Mouse (Mus musculus) MEL (cell line): ENCODE data around the gene Klf1. TPM values are rescaled to one million over a fixed set of nuclear protein-coding genes. Genes with fewer than 3 reads are reported as not detected.

Experiments
- DNase-seq: peaks from one replicate; pipeline ENCODE4 v3.0.0; 2011; ENCODE audit warnings: low read depth, low spot score
- H3K27ac ChIP-seq: 2 replicates; pipeline ENCODE4 v1.5.1; 2012; ENCODE audit warnings: low read depth, mild to moderate bottlenecking, control low read depth, low read length, moderate library complexity; ENCODE audit not compliant: control insufficient read depth
- H3K27me3 ChIP-seq, 2 experiments: fragments of 150-350 bp in 1 of 2; sonication (generic) in 1 of 2; 2 replicates each; pipeline ENCODE4 v1.6.1; 2012; ENCODE audit warnings: low read length in 2 of 2, mild to moderate bottlenecking in 2 of 2, improper control_type of control experiment in 1 of 2, moderate library complexity in 1 of 2; ENCODE audit not compliant: insufficient read depth in 2 of 2, control insufficient read depth in 1 of 2
- H3K36me3 ChIP-seq, 2 experiments: 2 replicates each; pipeline ENCODE4 v1.6.1; 2012 to 2014; ENCODE audit warnings: low read length in 2 of 2, improper control_type of control experiment in 1 of 2, inconsistent platforms in 1 of 2, mild to moderate bottlenecking in 1 of 2; ENCODE audit not compliant: insufficient read depth in 2 of 2, control insufficient read depth in 1 of 2
- H3K4me1 ChIP-seq, 2 experiments: fragments of 150-350 bp in 1 of 2; sonication (generic) in 1 of 2; 2 replicates each; pipeline ENCODE4 v1.6.1; 2012; ENCODE audit warnings: low read length in 2 of 2, improper control_type of control experiment in 1 of 2, mild to moderate bottlenecking in 1 of 2; ENCODE audit not compliant: insufficient read depth in 2 of 2, control insufficient read depth in 1 of 2
- H3K4me3 ChIP-seq, 2 experiments: fragments of 150-350 bp in 1 of 2; sonication (generic) in 1 of 2; 2 replicates each; pipeline ENCODE4 v1.5.1; 2012; ENCODE audit warnings: low read depth in 2 of 2, low read length in 2 of 2, mild to moderate bottlenecking in 2 of 2, moderate library complexity in 2 of 2, control low read depth in 1 of 2, improper control_type of control experiment in 1 of 2; ENCODE audit not compliant: control insufficient read depth in 1 of 2, insufficient read depth in 1 of 2
- H3K79me2 ChIP-seq: 2 replicates; pipeline ENCODE4 v1.6.1; 2012; ENCODE audit warnings: mild to moderate bottlenecking, low read length, moderate library complexity; ENCODE audit not compliant: control insufficient read depth, poor library complexity, insufficient read depth
- H3K9ac ChIP-seq: 2 replicates; pipeline ENCODE4 v1.6.1; 2012; ENCODE audit warnings: low read depth, mild to moderate bottlenecking, control low read depth, low read length, moderate library complexity; ENCODE audit not compliant: control insufficient read depth, poor library complexity, severe bottlenecking
- H3K9me3 ChIP-seq: fragments of 150-350 bp; sonication (generic); replicated peaks from 2 replicates; pipeline ENCODE4 v1.6.1; 2012; ENCODE audit warnings: mild to moderate bottlenecking, low read length, improper control_type of control experiment, moderate library complexity; ENCODE audit not compliant: insufficient read depth
- ETS1 ChIP-seq: IDR thresholded peaks from 2 replicates; pipeline ENCODE4 v1.6.1; 2012; ENCODE audit warnings: low read depth, mild to moderate bottlenecking, inconsistent platforms, low read length, improper control_type of control experiment, moderate library complexity
- GABPA ChIP-seq: IDR thresholded peaks from 2 replicates; pipeline ENCODE4 v1.6.1; 2012; ENCODE audit warnings: low read depth, mild to moderate bottlenecking, inconsistent platforms, low read length, improper control_type of control experiment, moderate library complexity
- GATA1 ChIP-seq: IDR thresholded peaks from 2 replicates; pipeline ENCODE4 v1.6.1; 2011; ENCODE audit warnings: low read depth, low read length, improper control_type of control experiment
- KAT2A ChIP-seq: conservative IDR thresholded peaks from 2 replicates; pipeline ENCODE4 v1.6.1; 2012; ENCODE audit warnings: low read depth, low read length, improper control_type of control experiment, inconsistent platforms
- MAFK ChIP-seq: IDR thresholded peaks from 2 replicates; pipeline ENCODE4 v1.6.1; 2011; ENCODE audit warnings: low read depth, mild to moderate bottlenecking, low read length, improper control_type of control experiment, borderline replicate concordance
- MXI1 ChIP-seq: IDR thresholded peaks from 2 replicates; pipeline ENCODE4 v1.6.1; 2011; ENCODE audit warnings: mild to moderate bottlenecking, low read depth, low read length, improper control_type of control experiment
- MYB ChIP-seq: IDR thresholded peaks from 2 replicates; pipeline ENCODE4 v1.6.1; 2011; ENCODE audit warnings: mild to moderate bottlenecking, low read depth, low read length, improper control_type of control experiment
- NRF1 ChIP-seq: IDR thresholded peaks from 2 replicates; pipeline ENCODE4 v1.6.1; 2014; ENCODE audit warnings: low read depth, mild to moderate bottlenecking, inconsistent platforms, low read length, improper control_type of control experiment, moderate library complexity; ENCODE audit not compliant: poor library complexity, insufficient read depth, severe bottlenecking
- POLR2AphosphoS5 ChIP-seq: IDR thresholded peaks from 2 replicates; pipeline ENCODE4 v1.6.1; 2012; ENCODE audit warnings: low read depth, borderline replicate concordance, mild to moderate bottlenecking, inconsistent platforms, low read length, moderate library complexity, mixed read lengths
- SIN3A ChIP-seq: IDR thresholded peaks from 2 replicates; pipeline ENCODE4 v1.6.1; 2012; ENCODE audit warnings: low read length, improper control_type of control experiment, inconsistent platforms
- SMC3 ChIP-seq: IDR thresholded peaks from 2 replicates; pipeline ENCODE4 v1.6.1; 2011; ENCODE audit warnings: low read depth, low read length, improper control_type of control experiment
- TAL1 ChIP-seq: IDR thresholded peaks from 2 replicates; pipeline ENCODE4 v1.6.1; 2012; ENCODE audit warnings: mild to moderate bottlenecking, inconsistent platforms, low read length, moderate library complexity, mixed read lengths
- TCF12 ChIP-seq: IDR thresholded peaks from 2 replicates; pipeline ENCODE4 v1.6.1; 2014; ENCODE audit warnings: low read depth, mild to moderate bottlenecking, inconsistent platforms, low read length, improper control_type of control experiment, moderate library complexity
- USF2 ChIP-seq, 2 experiments: IDR thresholded peaks; 2 replicates each; pipeline ENCODE4 v1.6.1; 2011 to 2012; ENCODE audit warnings: improper control_type of control experiment in 2 of 2, low read length in 2 of 2, borderline replicate concordance in 1 of 2, inconsistent platforms in 1 of 2, low read depth in 1 of 2, mild to moderate bottlenecking in 1 of 2; ENCODE audit not compliant: insufficient read depth in 1 of 2
- ZMIZ1 ChIP-seq: IDR thresholded peaks from 2 replicates; pipeline ENCODE4 v1.6.1; 2012; ENCODE audit warnings: low read depth, mild to moderate bottlenecking, inconsistent platforms, low read length, improper control_type of control experiment, moderate library complexity
- ZNF384 ChIP-seq: IDR thresholded peaks from 2 replicates; pipeline ENCODE4 v1.6.1; 2012; ENCODE audit warnings: low read depth, mild to moderate bottlenecking, inconsistent platforms, low read length, improper control_type of control experiment
- polyA plus RNA-seq, 2 experiments: library from polyadenylated mRNA; stranded (reverse) in 1 of 2; unstranded in 1 of 2; fragments of >175 nt in 1 of 2; fragments of >200 nt in 1 of 2; gene quantifications; 2 replicates each; pipeline versions ENCODE4 v1.2.1 to v1.2.4; 2012; ENCODE audit warnings: low replicate concordance in 2 of 2, low read depth in 1 of 2; ENCODE audit not compliant: insufficient read length in 2 of 2, insufficient read depth in 1 of 2, missing spikeins in 1 of 2
- total RNA-seq: library from RNA; depleted of rRNA; stranded (reverse); fragments of 300-350 nt; gene quantifications from 2 replicates; pipeline ENCODE4 v1.2.3, GENCODE M21; 2012

The Klf1 gene
- total and polyA plus RNA-seq, 3 experiments: 234 to 262 TPM; not detected in 1

DNA sequence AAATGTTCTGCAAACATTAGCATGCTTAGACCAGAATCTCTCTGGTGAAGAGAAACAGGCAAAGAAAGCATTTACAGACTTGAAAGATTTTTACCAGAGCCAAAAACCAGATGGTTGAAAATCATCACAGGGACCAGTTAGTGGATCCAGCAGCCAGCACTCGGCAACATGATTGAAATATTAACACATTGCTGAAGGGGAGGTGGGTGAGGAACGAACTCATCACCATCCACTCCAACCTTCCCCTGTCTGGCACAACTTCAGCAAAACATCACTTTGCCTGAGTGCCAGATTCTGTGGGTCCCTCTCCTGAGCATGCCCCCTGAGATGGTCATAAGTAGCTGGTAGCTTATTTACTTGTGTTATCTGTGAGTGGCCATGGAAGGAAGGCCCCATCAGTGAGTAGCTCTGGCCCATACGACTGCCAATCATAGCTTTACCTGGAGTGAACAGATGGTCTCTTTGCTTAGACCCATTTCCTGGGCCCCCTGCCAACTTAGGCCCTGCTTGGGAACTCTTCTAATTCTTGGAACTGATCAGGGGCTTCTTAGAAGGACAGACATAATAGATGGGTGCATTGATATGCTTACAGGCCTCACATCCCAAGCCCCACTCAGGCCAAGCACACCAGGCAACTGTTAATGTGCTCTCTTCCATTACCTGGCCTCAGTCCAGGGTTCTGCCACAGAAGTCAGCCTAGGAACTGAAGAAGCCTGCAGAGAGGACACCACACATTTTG lies 24.3 kb upstream of the Klf1 start:
- no peak for DNase-seq
- Histone ChIP-seq H3K9ac (no peak overlapping the region), H3K79me2 (peaks cover under 1% of the 10 kb centered on the region; the same call in 1 of the 2 replicates), H3K36me3 (peaks cover 0 to 19% of the 10 kb centered on the region in 2 experiments; a peak in 3 of 4 replicates), H3K27me3 (no peaks in the 10 kb centered on the region), H3K4me3 (no peak overlapping the region), H3K27ac (no peak overlapping the region), H3K9me3 (no peaks in the 10 kb centered on the region), H3K4me1 (peaks cover 7 to 17% of the 10 kb centered on the region in 2 experiments)
- TF ChIP-seq ETS1 (no peak), GATA1 (no peak), POLR2AphosphoS5 (no peak)

GRCm38 (mm10) chr8:84878915-84879314 lies 22.8 kb upstream of the Klf1 start:
- no peak for TF ChIP-seq GABPA
- no peak for TF ChIP-seq MYB
- no peak for TF ChIP-seq ZMIZ1
- no peak for TF ChIP-seq ZNF384
- TF ChIP-seq SIN3A: no peak
- TF ChIP-seq TCF12: no peak
- TF ChIP-seq MAFK: no peak
- TF ChIP-seq SMC3: no peak
- Histone ChIP-seq H3K9ac (no peak overlapping the region), H3K79me2 (no peaks in the 10 kb centered on the region), H3K27me3 (no peaks in the 10 kb centered on the region), H3K4me1 (peaks cover 3 to 8% of the 10 kb centered on the region in 2 experiments), H3K36me3 (peaks cover 3 to 12% of the 10 kb centered on the region in 2 experiments; a peak in 3 of 4 replicates), H3K9me3 (no peaks in the 10 kb centered on the region), H3K4me3 (no peak overlapping the region), H3K27ac (no peak overlapping the region)
- DNase-seq: no peak

GRCm38 (mm10) chr8:84884728-84885127 lies 17.0 kb upstream of the Klf1 start:
- no peaks in the 10 kb centered on the region for H3K9me3 ChIP-seq
- peaks cover 0 to 9% of the 10 kb centered on the region in 2 experiments; a peak in 2 of 4 replicates for H3K4me1 ChIP-seq
- H3K79me2 ChIP-seq: no peaks in the 10 kb centered on the region
- no peaks in the 10 kb centered on the region for H3K27me3 ChIP-seq
- H3K4me3 ChIP-seq: no peak overlapping the region
- no peak overlapping the region for H3K27ac ChIP-seq
- no peak for DNase-seq
- TF ChIP-seq SIN3A (no peak), TAL1 (no peak), USF2 (IDR thresholded peaks at IDR 0.05; ENCODE audit: borderline replicate concordance in 1 of 2, insufficient read depth in 1 of 2, low read depth in 1 of 2, low read length in 2 of 2) (no peak), MXI1 (no peak), NRF1 (no peak), MYB (no peak), KAT2A (no peak)
- no peak overlapping the region for H3K9ac ChIP-seq
- peaks cover 5 to 7% of the 10 kb centered on the region in 2 experiments for H3K36me3 ChIP-seq
